Mouse (Mus musculus) forebrain, embryonic 10.5 days (tissue): ENCODE results near the gene Gm9774. TPM values are rescaled to one million over a fixed set of nuclear protein-coding genes. Genes with fewer than 3 reads are reported as not detected.

Source experiments
- DNase-seq: peaks from one replicate; pipeline ENCODE4 v3.0.0-alpha.2; 2017; ENCODE audit warnings: low spot score; ENCODE audit errors: extremely low spot score
- H3K27ac ChIP-seq: fragments of 300-500 bp; sonication (generic); 2 replicates; pipeline ENCODE4 v1.5.1; 2016; ENCODE audit warnings: mild to moderate bottlenecking
- H3K27me3 ChIP-seq: fragments of 300-500 bp; sonication (generic); 2 replicates; pipeline ENCODE4 v1.6.1; 2016; ENCODE audit warnings: mild to moderate bottlenecking; ENCODE audit not compliant: poor library complexity, severe bottlenecking
- H3K36me3 ChIP-seq: fragments of 300-500 bp; sonication (generic); replicated peaks from 2 replicates; pipeline ENCODE4 v1.6.1; 2016; ENCODE audit warnings: mild to moderate bottlenecking, moderate library complexity
- H3K4me1 ChIP-seq: fragments of 300-500 bp; sonication (generic); 2 replicates; pipeline ENCODE4 v1.6.1; 2016
- H3K4me3 ChIP-seq: fragments of 300-500 bp; sonication (generic); 2 replicates; pipeline ENCODE4 v1.5.1; 2016; ENCODE audit warnings: mild to moderate bottlenecking, moderate library complexity
- H3K9me3 ChIP-seq: fragments of 300-500 bp; sonication (generic); 2 replicates; pipeline ENCODE4 v1.6.1; 2016; ENCODE audit warnings: mild to moderate bottlenecking, moderate library complexity
- WGBS: fragments of 180-500 bp; shearing (Covaris S2); methylation state at CpG from one replicate; pipeline ENCODE4 v1.1.7; 2016; 5-methylcytosine and 5-hydroxymethylcytosine counted together
- polyA plus RNA-seq: library from polyadenylated mRNA; unstranded; fragments of >200 nt; fragmentation: Nextera tagmentation; extraction: Ambion mirVana; gene quantifications from 2 replicates; pipeline ENCODE4 v1.2.1, GENCODE M21; 2016

Gm9774 gene
- 7.9 and 10.0 TPM in 2 replicates for polyA plus RNA-seq

DNA sequence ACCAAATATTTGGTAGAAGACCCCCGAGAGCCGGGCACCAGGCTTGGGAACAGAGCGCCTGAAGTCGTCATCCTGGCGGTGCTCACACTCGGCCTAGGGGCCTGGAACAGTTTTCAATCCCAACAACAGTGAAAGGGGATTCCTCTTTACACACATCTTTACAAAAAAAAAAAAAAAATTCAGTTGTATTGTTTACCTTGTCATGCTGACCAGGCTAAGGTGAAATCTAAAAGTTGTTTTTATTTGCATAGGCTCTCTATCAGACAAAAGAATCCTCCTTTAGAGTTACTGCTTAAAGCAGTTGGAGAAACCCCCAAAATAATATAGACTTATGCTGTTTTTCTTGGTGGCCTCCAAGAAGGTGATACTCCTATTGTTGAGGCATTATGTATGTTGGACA lies at the start of gene Gm9774:
Gene Gm9774 (minus strand): TSS at position 101 of the 400 bp plus-strand sequence.
- no peak within 1 kb of the TSS for H3K27ac ChIP-seq
- 94% methylated on average over 6 of the region's 6 CpGs for WGBS
- no peaks in the 10 kb centered on the region for H3K36me3 ChIP-seq
- no peaks in the 10 kb centered on the region for H3K4me1 ChIP-seq
- no peak for DNase-seq
- no peak within 1 kb of the TSS for H3K4me3 ChIP-seq
- no peaks in the 10 kb centered on the region for H3K27me3 ChIP-seq
- H3K9me3 ChIP-seq = no peaks in the 10 kb centered on the region

DNA sequence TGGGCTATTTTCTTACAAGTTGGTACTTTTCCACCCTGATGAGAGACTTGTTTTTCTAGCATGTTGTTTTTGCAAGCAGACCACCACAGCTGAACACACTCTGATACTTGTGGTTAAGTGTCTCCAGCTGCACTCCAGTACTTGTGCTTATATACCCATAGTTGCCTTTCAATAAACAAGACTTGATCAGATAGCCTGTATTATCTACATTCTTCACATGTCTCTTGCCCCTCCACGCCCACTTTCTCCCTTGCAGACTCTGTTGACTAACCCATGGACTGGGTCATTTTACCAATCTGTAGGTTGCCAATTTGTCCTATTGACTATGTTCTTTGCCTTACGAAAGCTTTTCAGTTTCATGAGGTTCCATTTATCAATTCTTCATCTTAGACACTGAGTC lies 40.9 kb upstream of the Gm9774 start:
- Histone ChIP-seq H3K4me3 (no peak overlapping the region), H3K4me1 (peaks cover 19% of the 10 kb centered on the region), H3K27ac (no peak overlapping the region), H3K27me3 (no peaks in the 10 kb centered on the region), H3K9me3 (no peaks in the 10 kb centered on the region), H3K36me3 (no peaks in the 10 kb centered on the region)
- no peak for DNase-seq
- 91% methylated on average over 2 of the region's 2 CpGs for WGBS

DNA sequence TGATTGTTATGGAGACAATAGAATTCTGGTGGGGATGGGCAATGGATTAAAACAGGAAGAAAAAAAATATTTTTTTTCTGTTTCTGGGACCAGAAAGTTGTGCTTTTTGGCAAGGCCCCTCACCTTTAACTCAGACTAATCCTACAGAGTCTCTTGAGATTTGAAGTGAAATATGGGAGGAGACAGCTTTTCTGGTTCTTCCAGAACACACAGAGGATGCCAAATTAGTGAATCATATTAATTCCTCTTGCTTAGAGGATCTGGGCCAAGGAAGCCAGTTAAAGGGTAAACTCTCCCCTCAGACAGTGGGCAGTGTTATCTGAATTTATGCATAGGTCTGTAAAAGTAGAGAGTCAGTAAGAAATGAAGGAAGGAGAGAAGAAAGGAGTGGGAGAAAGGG lies 38.2 kb upstream of the Gm9774 start:
- H3K4me1 ChIP-seq = peaks cover 19% of the 10 kb centered on the region
- no peak overlapping the region for H3K27ac ChIP-seq
- no peaks in the 10 kb centered on the region for H3K9me3 ChIP-seq
- no peaks in the 10 kb centered on the region for H3K36me3 ChIP-seq
- H3K27me3 ChIP-seq = no peaks in the 10 kb centered on the region
- DNase-seq = no peak
- H3K4me3 ChIP-seq = no peak overlapping the region

GRCm38 (mm10) chr3:92466576-92466975 lies 37.4 kb upstream of the Gm9774 start:
- Histone ChIP-seq H3K27me3 (no peaks in the 10 kb centered on the region), H3K9me3 (no peaks in the 10 kb centered on the region)
- WGBS = 85% methylated on average over 1 of the region's 1 CpGs

GRCm38 (mm10) chr3:92458620-92459019 lies 29.4 kb upstream of the Gm9774 start, which contains the start of gene Sprr3:
TSS of gene Sprr3 (minus strand) at chr3:92458720.
- Histone ChIP-seq H3K36me3 (no peaks in the 10 kb centered on the region), H3K4me1 (no peaks in the 10 kb centered on the region), H3K27me3 (no peaks in the 10 kb centered on the region), H3K4me3 (no peak within 1 kb of the TSS), H3K9me3 (no peaks in the 10 kb centered on the region), H3K27ac (no peak within 1 kb of the TSS)
- DNase-seq = no peak
- WGBS = 77% methylated on average over 2 of the region's 2 CpGs

More at GRCm38 (mm10) chr3:92466576-92466975, 37.4 kb upstream of the Gm9774 start:
- Histone ChIP-seq H3K36me3 (no peaks in the 10 kb centered on the region), H3K4me3 (no peak overlapping the region), H3K27ac (no peak overlapping the region), H3K4me1 (peaks cover 19% of the 10 kb centered on the region)
- no peak for DNase-seq

GRCm38 (mm10) chr3:92455151-92455550 lies 25.9 kb upstream of the Gm9774 start:
- H3K4me1 ChIP-seq = no peaks in the 10 kb centered on the region
- H3K27ac ChIP-seq = no peak overlapping the region
- H3K27me3 ChIP-seq = no peaks in the 10 kb centered on the region
- DNase-seq = no peak
- no peaks in the 10 kb centered on the region for H3K36me3 ChIP-seq
- no peak overlapping the region for H3K4me3 ChIP-seq
- 91% methylated on average over 5 of the region's 5 CpGs for WGBS
- no peaks in the 10 kb centered on the region for H3K9me3 ChIP-seq

GRCm38 (mm10) chr3:92440177-92440576 lies 11.0 kb upstream of the Gm9774 start:
- Histone ChIP-seq H3K9me3 (no peaks in the 10 kb centered on the region), H3K36me3 (no peaks in the 10 kb centered on the region), H3K4me3 (no peak overlapping the region), H3K27me3 (no peaks in the 10 kb centered on the region), H3K27ac (no peak overlapping the region), H3K4me1 (no peaks in the 10 kb centered on the region)
- 94% methylated on average over 3 of the region's 3 CpGs for WGBS
- no peak for DNase-seq

GRCm38 (mm10) chr3:92438689-92439088 lies 9.5 kb upstream of the Gm9774 start, which contains the start of gene Sprr1b:
TSS of gene Sprr1b (minus strand) at chr3:92438789.
- Histone ChIP-seq H3K36me3 (no peaks in the 10 kb centered on the region), H3K27me3 (no peaks in the 10 kb centered on the region), H3K27ac (no peak within 1 kb of the TSS), H3K4me3 (no peak within 1 kb of the TSS), H3K9me3 (no peaks in the 10 kb centered on the region), H3K4me1 (no peaks in the 10 kb centered on the region)
- WGBS = 93% methylated on average over 3 of the region's 3 CpGs
- DNase-seq = no peak

DNA sequence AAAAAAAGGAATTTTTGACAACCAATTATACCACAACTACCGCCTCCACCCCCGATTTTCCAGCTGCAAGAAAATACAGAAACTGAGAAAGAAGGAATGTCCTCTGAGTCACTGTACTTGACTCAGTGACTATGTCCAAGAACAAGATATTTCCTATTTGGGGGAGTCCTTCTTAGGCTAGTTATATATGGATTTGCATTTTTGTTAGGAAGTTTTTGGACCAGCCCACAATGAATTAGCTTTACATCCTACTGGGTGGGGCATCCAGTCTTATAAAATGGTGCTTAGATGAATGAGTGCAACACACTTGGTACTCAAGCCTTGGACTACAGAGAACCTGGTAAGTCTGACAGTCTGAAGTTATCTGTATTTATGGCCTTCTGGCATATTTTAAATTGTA lies 3.1 kb upstream of the Gm9774 start, which contains the start of gene Sprr2k:
Gene Sprr2k (plus strand): TSS at position 301 of the 400 bp plus-strand sequence.
- 93% methylated on average over 2 of the region's 2 CpGs for WGBS
- no peak within 1 kb of the TSS for H3K27ac ChIP-seq
- H3K36me3 ChIP-seq = no peaks in the 10 kb centered on the region
- H3K9me3 ChIP-seq = no peaks in the 10 kb centered on the region
- no peak within 1 kb of the TSS for H3K4me3 ChIP-seq
- no peak for DNase-seq
- no peaks in the 10 kb centered on the region for H3K4me1 ChIP-seq
- H3K27me3 ChIP-seq = no peaks in the 10 kb centered on the region

- H3K9me3 ChIP-seq = no peaks in the 10 kb centered on the region
- H3K4me3 ChIP-seq = no peak within 1 kb of the TSS
- 95% methylated on average over 2 of the region's 2 CpGs for WGBS
- H3K27me3 ChIP-seq = no peaks in the 10 kb centered on the region
- H3K36me3 ChIP-seq = no peaks in the 10 kb centered on the region
- no peak for DNase-seq
- no peaks in the 10 kb centered on the region for H3K4me1 ChIP-seq
- H3K27ac ChIP-seq = no peak within 1 kb of the TSS
Observed at GRCm38 (mm10) chr3:92417782-92418181, 11.4 kb downstream of the Gm9774 start, which contains the start of gene Sprr2j-ps. TSS of gene Sprr2j-ps (plus strand) at chr3:92418082.

DNA sequence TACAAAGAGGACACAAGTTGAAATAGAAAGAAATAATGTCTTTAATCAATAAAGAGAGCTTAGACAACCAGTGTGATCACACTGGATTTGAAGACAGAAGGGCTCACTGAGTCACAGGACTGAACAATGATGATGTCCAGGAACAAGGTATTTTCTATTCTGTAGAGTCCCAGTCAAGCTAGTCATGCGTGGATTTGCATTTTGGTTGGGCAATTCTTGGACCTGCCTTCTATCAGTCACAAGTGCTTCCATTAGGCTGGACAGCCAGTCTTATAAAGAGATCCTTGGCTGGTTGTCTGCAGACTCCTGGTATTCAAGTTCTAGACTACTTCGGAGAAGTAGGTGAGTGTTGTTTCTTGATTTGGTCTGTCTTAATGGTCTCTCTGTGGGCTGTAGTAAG lies 21.5 kb downstream of the Gm9774 start, which contains the start of gene Sprr2i:
Gene Sprr2i (plus strand): TSS at position 301 of the 400 bp plus-strand sequence.
- 96% methylated on average over 2 of the region's 2 CpGs for WGBS
- H3K4me3 ChIP-seq = no peak within 1 kb of the TSS

GRCm38 (mm10) chr3:92394301-92394700 lies 34.9 kb downstream of the Gm9774 start:
- DNase-seq = no peak
- no peak overlapping the region for H3K27ac ChIP-seq
- H3K4me3 ChIP-seq = no peak overlapping the region
- no peaks in the 10 kb centered on the region for H3K36me3 ChIP-seq
- H3K27me3 ChIP-seq = no peaks in the 10 kb centered on the region
- H3K4me1 ChIP-seq = no peaks in the 10 kb centered on the region
- WGBS = 60% methylated on average over 1 of the region's 1 CpGs
- H3K9me3 ChIP-seq = no peaks in the 10 kb centered on the region

More for the DNA sequence above, 21.5 kb downstream of the Gm9774 start, which contains the start of gene Sprr2i:
- H3K36me3 ChIP-seq = no peaks in the 10 kb centered on the region
- no peaks in the 10 kb centered on the region for H3K27me3 ChIP-seq
- H3K9me3 ChIP-seq = no peaks in the 10 kb centered on the region
- no peaks in the 10 kb centered on the region for H3K4me1 ChIP-seq
- no peak within 1 kb of the TSS for H3K27ac ChIP-seq
- DNase-seq = no peak

GRCm38 (mm10) chr3:92385385-92385784 lies 43.8 kb downstream of the Gm9774 start, which contains the start of gene Sprr2h:
TSS of gene Sprr2h (plus strand) at chr3:92385685.
- Histone ChIP-seq H3K4me1 (no peaks in the 10 kb centered on the region), H3K27me3 (no peaks in the 10 kb centered on the region), H3K36me3 (no peaks in the 10 kb centered on the region), H3K27ac (no peak within 1 kb of the TSS), H3K4me3 (no peak within 1 kb of the TSS), H3K9me3 (no peaks in the 10 kb centered on the region)
- no peak for DNase-seq
- 84% methylated on average over 1 of the region's 1 CpGs for WGBS
